Comparison of ENCODE assay signal across 15 mouse cellular contexts in the genomic region with DNA sequence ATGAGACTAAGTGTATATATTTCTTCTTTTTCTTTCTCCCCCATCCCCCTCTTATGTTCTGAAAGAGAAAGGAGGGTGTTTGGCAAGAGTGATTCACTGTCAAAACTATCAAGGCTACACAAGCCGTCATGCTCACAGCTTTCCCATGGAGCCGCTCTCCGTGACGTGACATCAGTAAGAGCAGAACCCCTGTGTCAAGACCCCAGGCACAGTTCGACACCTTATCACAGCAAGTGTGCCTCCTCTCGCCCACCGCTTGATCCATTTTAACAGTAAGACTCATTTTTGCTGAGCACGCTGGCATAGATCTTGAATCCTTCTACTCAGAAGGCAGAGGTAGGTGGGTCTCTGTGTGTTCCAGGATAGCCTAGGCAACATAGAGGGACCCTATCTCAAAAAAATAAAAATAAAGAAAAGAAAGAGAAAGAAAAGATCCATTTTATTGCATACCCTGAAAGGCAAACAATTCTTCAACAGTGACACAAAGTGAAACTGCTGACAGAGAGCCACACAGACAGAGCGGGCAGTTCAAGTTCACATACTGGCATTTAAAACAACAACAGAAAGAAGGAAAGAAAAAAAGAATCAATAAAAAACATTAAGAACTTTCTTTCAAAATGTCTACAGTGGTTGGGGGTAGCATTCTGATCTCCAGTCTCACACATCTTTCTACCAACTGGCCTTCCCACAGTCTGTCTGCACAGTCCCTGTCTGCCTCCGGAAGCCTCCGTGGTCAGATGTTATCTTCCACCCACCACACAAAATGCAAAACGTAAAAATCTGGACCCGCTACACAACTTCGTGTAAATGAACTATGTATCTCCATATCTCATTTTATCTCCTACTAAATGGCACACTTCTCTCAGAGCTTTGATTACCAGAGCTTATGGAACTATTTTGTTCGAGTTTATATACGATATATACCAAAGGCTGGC. TPM values are rescaled to one million over a fixed set of nuclear protein-coding genes. Genes with fewer than 3 reads are reported as not detected.
DNase-seq lines count a peak whose midpoint lies in the region; ATAC-seq lines count a peak whose summit lies in the region.
"Had no signal": no experiment of that assay in that cellular context is flagged by ENCODE, and none has a peak within 500 bp of the region (broad histone marks: within the 10 kb centered on the region; RNA-seq: fewer than 3 reads in every experiment).

No protein-coding gene starts in this region.

- peak; percentile 79 for ATAC-seq in CD4-positive, CD25-positive, alpha-beta regulatory T cell, adult 4 months
- no peak for ATAC-seq in liver, embryonic 13.5 days (ENCODE audit: low read depth)
- no peak for ATAC-seq in hindbrain, embryonic 12.5 days (ENCODE audit: low FRiP score)
- ATAC-seq: forebrain, embryonic 16.5 days had no signal

- DNase-seq in adrenal gland, adult 8-10 months: peak; percentile 61
- DNase-seq in adrenal gland, adult 18-20 months (ENCODE audit: low spot score in 2 of 2): no peak
- DNase-seq in liver, embryonic 13.5 days: no peak
- DNase-seq in thymus, postnatal 14 days: peak; percentile 60
- DNase-seq in testis, postnatal 10 days (ENCODE audit: low spot score): no peak
- DNase-seq in heart, postnatal 14 days: no peak
- DNase-seq: cerebellum, adult 9-11 months; heart, postnatal 4 days had no signal

- no peak overlapping the region for H3K27ac ChIP-seq in liver, embryonic 13.5 days
- H3K27ac ChIP-seq in hindbrain, embryonic 12.5 days: no peak overlapping the region
- H3K27ac ChIP-seq: heart, embryonic 10.5 days; lung, embryonic 15.5 days; stomach, postnatal 0 days had no signal

- no peak overlapping the region for H3K4me3 ChIP-seq in liver, embryonic 13.5 days (replicated peaks)
- H3K4me3 ChIP-seq in hindbrain, embryonic 12.5 days: no peak overlapping the region
- H3K4me3 ChIP-seq: heart, embryonic 10.5 days; lung, embryonic 15.5 days; megakaryocyte, embryonic 14.5 days had no signal

- no peaks in the 10 kb centered on the region for H3K9me3 ChIP-seq in liver, embryonic 13.5 days (replicated peaks)
- no peaks in the 10 kb centered on the region for H3K9me3 ChIP-seq in hindbrain, embryonic 12.5 days (replicated peaks)
- H3K9me3 ChIP-seq: heart, embryonic 10.5 days; lung, embryonic 15.5 days; megakaryocyte, embryonic 14.5 days had no signal

- no peak overlapping the region for H3K9ac ChIP-seq in liver, embryonic 13.5 days
- H3K9ac ChIP-seq in hindbrain, embryonic 12.5 days: no peak overlapping the region
- H3K9ac ChIP-seq: lung, embryonic 15.5 days had no signal

- 0 out of 2 replicates have a peak, but pooled peaks cover 7% of the 10 kb centered on the region for H3K36me3 ChIP-seq in liver, embryonic 13.5 days
- no peaks in the 10 kb centered on the region for H3K36me3 ChIP-seq in hindbrain, embryonic 12.5 days

- 60% methylated on average over 16 of the region's 16 CpGs for WGBS in liver, embryonic 13.5 days (ENCODE audit: insufficient replicate concordance)
- 94% methylated on average over 16 of the region's 16 CpGs for WGBS in hindbrain, embryonic 12.5 days

- intact Hi-C loops in heart, postnatal 14 days (cut with DNase I): no loop called here

- H3K4me2 ChIP-seq in liver, embryonic 13.5 days: peak overlapping the region; percentile 12
- no peak overlapping the region for H3K4me2 ChIP-seq in hindbrain, embryonic 12.5 days (replicated peaks)
- H3K4me2 ChIP-seq: lung, embryonic 15.5 days had no signal

- peaks cover 43% of the 10 kb centered on the region for H3K4me1 ChIP-seq in liver, embryonic 13.5 days (replicated peaks)
- peaks cover 10% of the 10 kb centered on the region for H3K4me1 ChIP-seq in hindbrain, embryonic 12.5 days

- H3K27me3 ChIP-seq in liver, embryonic 13.5 days: no peaks in the 10 kb centered on the region
- no peaks in the 10 kb centered on the region for H3K27me3 ChIP-seq in hindbrain, embryonic 12.5 days
- H3K27me3 ChIP-seq: lung, embryonic 15.5 days had no signal

RNA-seq across cellular contexts. Expression of a gene that starts 24.7 kb away (rescaled TPM):
- total RNA-seq in adrenal gland, adult 8-10 months (2022): 100 to 1,000 TPM; 217 to 303 (median 276) TPM
- total RNA-seq in adrenal gland, adult 18-20 months (2021): 100 to 1,000 TPM in 1 of 2 experiments, 10 to 100 TPM in 1; 91.0 to 172 TPM
- 1 to 10 TPM; 4.4 to 7.8 TPM for polyA plus RNA-seq in CD4-positive, CD25-positive, alpha-beta regulatory T cell, adult 4 months (2017; shearing (Covaris generic))
- 7.1 and 9.9 TPM in 2 replicates for polyA plus RNA-seq in liver, embryonic 13.5 days (2015; fragmentation: Nextera tagmentation; extraction: Ambion mirVana)
- polyA plus RNA-seq in hindbrain, embryonic 12.5 days (2016; fragmentation: Nextera tagmentation; extraction: Ambion mirVana): 12.0 and 13.7 TPM in 2 replicates
- total RNA-seq in heart, postnatal 14 days (2021): 10 to 100 TPM; 47.3 to 59.0 TPM

Comparison
In these comparisons a context has a peak if more than half of its experiments do, and no peak if none do; other contexts are left out.
1. DNase-seq: peak in adrenal gland, adult 8-10 months (single experiment) and thymus, postnatal 14 days (single experiment); none in adrenal gland, adult 18-20 months (0 of 2), liver, embryonic 13.5 days (single experiment), testis, postnatal 10 days (single experiment) and heart, postnatal 14 days (0 of 2).